Mouse (Mus musculus) hindbrain, embryonic 10.5 days (tissue): Measurements from ENCODE around the gene Gm266. TPM values are rescaled to one million over a fixed set of nuclear protein-coding genes. Genes with fewer than 3 reads are reported as not detected.

Experiments used
- DNase-seq: peaks from one replicate; pipeline ENCODE4 v3.0.0-alpha.2; 2017; ENCODE audit warnings: low spot score
- H3K27ac ChIP-seq: fragments of 300-500 bp; sonication (generic); 2 replicates; pipeline ENCODE4 v1.5.1; 2016; ENCODE audit warnings: mild to moderate bottlenecking, moderate library complexity
- H3K27me3 ChIP-seq: fragments of 300-500 bp; sonication (generic); 2 replicates; pipeline ENCODE4 v1.6.1; 2016; ENCODE audit warnings: mild to moderate bottlenecking; ENCODE audit not compliant: poor library complexity, insufficient read depth, severe bottlenecking
- H3K36me3 ChIP-seq: fragments of 300-500 bp; sonication (generic); 2 replicates; pipeline ENCODE4 v1.6.1; 2016; ENCODE audit warnings: mild to moderate bottlenecking, moderate library complexity
- H3K4me1 ChIP-seq: fragments of 300-500 bp; sonication (generic); replicated peaks from 2 replicates; pipeline ENCODE4 v1.6.1; 2016; ENCODE audit warnings: mild to moderate bottlenecking
- H3K4me3 ChIP-seq: fragments of 300-500 bp; sonication (generic); 2 replicates; pipeline ENCODE4 v1.5.1; 2016; ENCODE audit warnings: mild to moderate bottlenecking, moderate library complexity
- H3K9me3 ChIP-seq: fragments of 300-500 bp; sonication (generic); 2 replicates; pipeline ENCODE4 v1.6.1; 2016; ENCODE audit warnings: mild to moderate bottlenecking, moderate library complexity
- WGBS: fragments of 180-500 bp; shearing (Covaris S2); methylation state at CpG from one replicate; pipeline ENCODE4 v1.1.7; 2016; 5-methylcytosine and 5-hydroxymethylcytosine counted together
- polyA plus RNA-seq: library from polyadenylated mRNA; unstranded; fragments of >200 nt; fragmentation: Nextera tagmentation; extraction: Ambion mirVana; gene quantifications from 2 replicates; pipeline ENCODE4 v1.2.1, GENCODE M21; 2016

Gene Gm266
- polyA plus RNA-seq, 1 experiment from 2014 or later, result 11.6 TPM

GRCm38 (mm10) chr12:111436640-111437039 is 49.0 kb downstream of the Gm266 start:
- Histone ChIP-seq H3K27me3 (peaks cover 83% of the 10 kb centered on the region), H3K4me1 (peaks cover 44% of the 10 kb centered on the region)
- WGBS, result 75% methylated on average over 8 of the region's 8 CpGs

GRCm38 (mm10) chr12:111436170-111436569 is 49.5 kb downstream of the Gm266 start:
- H3K4me1 ChIP-seq, result peaks cover 44% of the 10 kb centered on the region
- DNase-seq, result no peak
- 85% methylated on average over 3 of the region's 3 CpGs for WGBS
- peaks cover 83% of the 10 kb centered on the region for H3K27me3 ChIP-seq
- no peak overlapping the region for H3K27ac ChIP-seq
- H3K9me3 ChIP-seq, result no peaks in the 10 kb centered on the region
- no peak overlapping the region for H3K4me3 ChIP-seq
- no peaks in the 10 kb centered on the region for H3K36me3 ChIP-seq

More at GRCm38 (mm10) chr12:111436640-111437039, 49.0 kb downstream of the Gm266 start:
- no peak for DNase-seq
- no peak overlapping the region for H3K4me3 ChIP-seq
- no peak overlapping the region for H3K27ac ChIP-seq
- no peaks in the 10 kb centered on the region for H3K9me3 ChIP-seq
- H3K36me3 ChIP-seq, result no peaks in the 10 kb centered on the region

- Histone ChIP-seq H3K4me1 (peaks cover 57% of the 10 kb centered on the region), H3K4me3 (no peak overlapping the region), H3K27me3 (peaks cover 84% of the 10 kb centered on the region), H3K27ac (peak overlapping the region; percentile 67; the same call in 1 of the 2 replicates), H3K9me3 (no peaks in the 10 kb centered on the region), H3K36me3 (no peaks in the 10 kb centered on the region)
- no peak for DNase-seq
- 39% methylated on average over 8 of the region's 8 CpGs for whole genome bisulfite sequencing
Measured at GRCm38 (mm10) chr12:111434745-111435327, 50.8 kb downstream of the Gm266 start.

Other genes with a start within 250 kb of the Gm266 start
- 0.10 and 0.30 TPM in 2 replicates for gene Amn, start 214.7 kb downstream of the Gm266 start, polyA plus RNA-seq
- gene Cdc42bpb, start 108.1 kb downstream of the Gm266 start, polyA plus RNA-seq, result 32.6 and 34.7 TPM in 2 replicates
- gene Lbhd2, start 79.0 kb downstream of the Gm266 start, polyA plus RNA-seq, result 0.25 TPM in 1 of 2 replicates, not detected in the other
- gene Exoc3l4, start 68.8 kb downstream of the Gm266 start, polyA plus RNA-seq, result 4.7 and 5.4 TPM in 2 replicates
- 3.0 and 3.2 TPM in 2 replicates for gene Tnfaip2, start 43.4 kb downstream of the Gm266 start, polyA plus RNA-seq
- 570 and 710 TPM in 2 replicates for gene Eif5, start 52.2 kb upstream of the Gm266 start, polyA plus RNA-seq
- 49.3 and 52.7 TPM in 2 replicates for gene Mark3, start 88.7 kb upstream of the Gm266 start, polyA plus RNA-seq
- gene Ckb, start 186.5 kb upstream of the Gm266 start, polyA plus RNA-seq, result 2,059 and 2,773 TPM in 2 replicates
- 15.1 and 16.2 TPM in 2 replicates for gene Trmt61a, start 192.3 kb upstream of the Gm266 start, polyA plus RNA-seq
- 53.5 and 53.6 TPM in 2 replicates for gene Bag5, start 227.4 kb upstream of the Gm266 start, polyA plus RNA-seq
- gene Apopt1, start 227.4 kb upstream of the Gm266 start, polyA plus RNA-seq, result 55.3 and 59.2 TPM in 2 replicates